Mouse (Mus musculus): ENCODE results near the gene Alkbh5. TPM values are rescaled to one million over a fixed set of nuclear protein-coding genes. Genes with fewer than 3 reads are reported as not detected.
"Not testable (repeated sequence)": the region's sequence is repeated elsewhere in the genome, so short reads cannot be mapped to it uniquely, and the experiment has no call there.

Alkbh5 gene
- total RNA-seq, 2 experiments from 2014 or later = 18.8 to 20.5 TPM

GRCm38 (mm10) chr11:60540002-60540610 lies 3.9 kb downstream of the Alkbh5 start:
- ATAC-seq (replicated peaks; ENCODE audit: low FRiP score, poor library complexity, severe bottlenecking) = no peak

GRCm38 (mm10) chr11:60540761-60541160 lies 4.6 kb downstream of the Alkbh5 start:
- ATAC-seq (replicated peaks; ENCODE audit: low FRiP score, poor library complexity, severe bottlenecking) = no peak

- ATAC-seq (replicated peaks; ENCODE audit: low FRiP score, poor library complexity, severe bottlenecking) = no peak
Measured at GRCm38 (mm10) chr11:60541831-60542230, 5.7 kb downstream of the Alkbh5 start.

DNA sequence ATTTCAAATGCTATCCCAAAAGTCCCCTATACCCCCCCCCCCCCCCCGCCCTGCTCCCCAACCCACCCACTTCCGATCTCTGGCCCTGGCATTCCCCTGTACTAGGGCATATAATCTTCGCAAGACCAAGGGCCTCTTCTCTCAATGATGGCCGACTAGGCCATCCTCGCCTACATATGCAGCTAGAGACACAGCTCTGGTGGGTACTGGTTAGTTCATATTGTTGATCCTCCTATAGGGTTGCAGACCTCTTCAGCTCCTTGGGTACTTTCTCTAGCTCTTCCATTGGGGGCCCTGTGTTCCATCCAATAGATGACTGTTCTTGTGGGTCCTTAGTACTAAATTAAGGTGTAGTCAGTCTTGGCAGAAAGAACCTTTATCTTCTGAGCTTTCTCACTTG lies 7.0 kb downstream of the Alkbh5 start:
- ATAC-seq (replicated peaks; ENCODE audit: low FRiP score, poor library complexity, severe bottlenecking) = not testable (repeated sequence)

GRCm38 (mm10) chr11:60545433-60545832 lies 9.3 kb downstream of the Alkbh5 start:
- ATAC-seq (replicated peaks; ENCODE audit: low FRiP score, poor library complexity, severe bottlenecking) = no peak

DNA sequence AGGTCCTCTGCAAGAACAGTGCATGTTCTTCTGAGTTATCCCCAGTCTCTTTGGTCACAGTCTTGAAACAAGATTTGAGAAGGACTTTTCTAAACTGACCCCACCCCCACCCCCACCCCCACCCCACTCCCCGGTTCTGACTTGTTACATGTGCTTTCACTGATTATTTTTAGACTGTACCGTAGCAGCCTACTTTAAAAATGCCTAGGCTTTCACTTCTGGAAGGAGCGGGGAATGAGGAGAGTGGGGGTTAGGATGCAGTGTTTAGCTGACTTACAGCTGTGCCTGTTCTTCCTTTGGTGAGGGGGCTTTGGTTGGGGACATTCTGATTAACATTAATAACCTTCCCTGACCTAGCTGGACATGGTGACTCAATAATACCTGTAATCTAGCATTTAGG lies 11.9 kb downstream of the Alkbh5 start:
- no peak for ATAC-seq (replicated peaks; ENCODE audit: low FRiP score, poor library complexity, severe bottlenecking)

DNA sequence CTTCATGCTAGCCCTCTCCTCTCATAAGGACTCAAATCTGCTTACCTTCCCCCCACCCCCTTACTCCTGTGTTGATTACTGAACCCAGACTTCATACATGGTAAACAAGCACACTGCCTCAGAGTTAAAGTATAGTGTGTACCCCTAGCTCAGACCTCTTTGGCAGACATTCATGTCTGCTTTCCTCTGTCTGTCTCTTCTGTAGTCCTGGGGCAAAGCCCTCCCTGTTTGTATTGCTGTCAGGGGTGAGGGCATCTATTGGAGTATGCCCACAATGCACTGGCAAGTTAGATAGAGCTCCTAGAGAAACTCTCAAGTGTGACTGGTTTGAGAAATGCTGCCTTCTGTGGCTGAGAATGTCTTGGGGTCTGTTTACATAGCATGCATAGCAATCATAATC lies 16.9 kb downstream of the Alkbh5 start:
- no peak for ATAC-seq (replicated peaks; ENCODE audit: low FRiP score, poor library complexity, severe bottlenecking)

DNA sequence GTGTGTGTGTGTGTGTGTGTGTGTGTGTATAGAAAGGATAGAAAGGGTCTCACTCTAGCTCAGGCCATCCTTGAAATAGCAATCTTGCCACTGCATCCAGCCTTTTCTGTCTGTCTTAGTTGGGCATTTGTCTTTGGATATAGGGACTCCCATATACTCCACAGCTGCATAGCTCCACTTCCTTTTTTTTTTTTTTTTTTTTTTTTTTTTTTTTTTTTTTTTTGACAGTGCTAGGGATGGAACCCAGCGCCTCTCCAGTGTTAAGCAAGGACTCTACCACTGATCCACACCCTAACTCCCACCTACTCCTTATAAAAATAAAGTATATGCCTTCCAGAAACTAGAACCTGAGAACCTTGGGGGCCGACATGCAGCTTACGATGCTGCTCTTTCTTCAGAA lies 21.5 kb downstream of the Alkbh5 start:
- ATAC-seq (replicated peaks; ENCODE audit: low FRiP score, poor library complexity, severe bottlenecking) = no peak

DNA sequence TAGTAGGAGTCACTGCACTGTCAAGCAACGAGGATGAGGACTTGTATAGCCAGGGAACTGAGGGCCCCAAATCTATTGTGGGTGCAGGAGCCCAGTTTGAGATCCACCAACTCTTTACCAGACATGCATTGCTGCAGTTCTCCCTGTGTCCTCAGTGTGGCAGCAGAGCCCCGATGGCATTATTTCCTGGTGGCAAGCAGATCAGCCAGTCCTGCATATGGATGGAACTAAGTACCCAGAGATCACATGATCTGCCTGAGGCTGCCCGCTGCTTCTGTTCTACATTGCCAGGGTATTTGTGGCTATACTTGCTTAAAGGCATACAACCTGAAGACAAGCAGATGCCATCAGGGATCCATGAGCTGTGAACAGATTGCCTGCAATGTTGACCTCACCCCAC lies 23.2 kb downstream of the Alkbh5 start:
- peak; percentile 89 for ATAC-seq (replicated peaks; ENCODE audit: low FRiP score, poor library complexity, severe bottlenecking)

DNA sequence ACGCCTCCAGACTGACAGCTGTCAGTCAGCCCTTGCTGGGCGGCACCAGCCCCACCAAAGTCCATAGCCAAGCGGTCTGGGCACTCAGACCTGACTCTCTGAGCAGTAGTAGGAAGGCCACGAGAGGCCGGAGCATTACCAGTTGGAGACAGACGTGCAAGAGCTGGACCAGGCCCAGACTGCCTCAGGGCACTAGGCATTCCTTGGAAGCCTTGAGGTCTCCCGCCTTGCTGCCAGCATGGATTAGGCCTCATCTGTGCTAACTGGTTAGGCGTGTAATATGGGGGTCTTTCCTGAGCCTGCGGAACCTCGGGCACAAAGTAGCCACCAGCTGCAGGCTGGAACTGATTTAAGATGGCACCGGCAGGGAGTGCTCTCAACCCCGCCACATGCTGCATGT lies 37.8 kb downstream of the Alkbh5 start:
- ATAC-seq (replicated peaks; ENCODE audit: low FRiP score, poor library complexity, severe bottlenecking) = not testable (repeated sequence)

Other genes with a start within 250 kb of the Alkbh5 start
- 3.8 and 9.7 TPM in 2 replicates for gene Tom1l2, start 183.5 kb upstream of the Alkbh5 start, total RNA-seq (2015; ENCODE audit: low replicate concordance)
- 3.6 and 3.9 TPM in 2 replicates for gene Tom1l2, start 183.5 kb upstream of the Alkbh5 start, total RNA-seq (2017; ENCODE audit: low replicate concordance)
- not detected in 2 replicates for gene Drc3, start 183.1 kb upstream of the Alkbh5 start, total RNA-seq (2015; ENCODE audit: low replicate concordance)
- not detected in 2 replicates for gene Drc3, start 183.1 kb upstream of the Alkbh5 start, total RNA-seq (2017; ENCODE audit: low replicate concordance)
- gene Gid4, start 119.2 kb upstream of the Alkbh5 start, total RNA-seq (2015; ENCODE audit: low replicate concordance) = 6.8 and 12.6 TPM in 2 replicates
- gene Gid4, start 119.2 kb upstream of the Alkbh5 start, total RNA-seq (2017; ENCODE audit: low replicate concordance) = 8.2 and 13.0 TPM in 2 replicates
- 11.9 and 12.2 TPM in 2 replicates for gene Atpaf2, start 117.9 kb upstream of the Alkbh5 start, total RNA-seq (2015; ENCODE audit: low replicate concordance)
- 21.1 and 31.8 TPM in 2 replicates for gene Atpaf2, start 117.9 kb upstream of the Alkbh5 start, total RNA-seq (2017; ENCODE audit: low replicate concordance)
- gene Drg2, start 81.8 kb upstream of the Alkbh5 start, total RNA-seq (2015; ENCODE audit: low replicate concordance) = 9.6 and 9.7 TPM in 2 replicates
- gene Drg2, start 81.8 kb upstream of the Alkbh5 start, total RNA-seq (2017; ENCODE audit: low replicate concordance) = 4.6 and 25.8 TPM in 2 replicates
- gene Myo15, start 67.0 kb upstream of the Alkbh5 start, total RNA-seq (2015; ENCODE audit: low replicate concordance) = 0.72 and 2.1 TPM in 2 replicates
- gene Myo15, start 67.0 kb upstream of the Alkbh5 start, total RNA-seq (2017; ENCODE audit: low replicate concordance) = 3.9 and 5.4 TPM in 2 replicates
- gene Llgl1, start 163.3 kb downstream of the Alkbh5 start, total RNA-seq (2015; ENCODE audit: low replicate concordance) = 5.4 and 19.1 TPM in 2 replicates
- gene Llgl1, start 163.3 kb downstream of the Alkbh5 start, total RNA-seq (2017; ENCODE audit: low replicate concordance) = 6.9 and 9.2 TPM in 2 replicates
- gene Flii, start 190.9 kb downstream of the Alkbh5 start, total RNA-seq (2015; ENCODE audit: low replicate concordance) = 39.8 and 50.5 TPM in 2 replicates
- 28.5 and 31.8 TPM in 2 replicates for gene Flii, start 190.9 kb downstream of the Alkbh5 start, total RNA-seq (2017; ENCODE audit: low replicate concordance)
- gene Mief2, start 192.0 kb downstream of the Alkbh5 start, total RNA-seq (2015; ENCODE audit: low replicate concordance) = 0.42 TPM in 1 of 2 replicates, not detected in the other
- gene Mief2, start 192.0 kb downstream of the Alkbh5 start, total RNA-seq (2017; ENCODE audit: low replicate concordance) = 0.39 TPM in 1 of 2 replicates, not detected in the other
- gene Top3a, start 241.0 kb downstream of the Alkbh5 start, total RNA-seq (2015; ENCODE audit: low replicate concordance) = 8.4 and 10.8 TPM in 2 replicates
- gene Top3a, start 241.0 kb downstream of the Alkbh5 start, total RNA-seq (2017; ENCODE audit: low replicate concordance) = 8.5 and 15.1 TPM in 2 replicates
- 13.0 and 24.1 TPM in 2 replicates for gene Smcr8, start 241.1 kb downstream of the Alkbh5 start, total RNA-seq (2015; ENCODE audit: low replicate concordance)
- gene Smcr8, start 241.1 kb downstream of the Alkbh5 start, total RNA-seq (2017; ENCODE audit: low replicate concordance) = 12.9 and 13.9 TPM in 2 replicates